Mouse (Mus musculus): ENCODE measurements around the gene Nmrk1. TPM values are rescaled to one million over a fixed set of nuclear protein-coding genes. Genes with fewer than 3 reads are reported as not detected.
A peak's percentile ranks its signal among the peaks of the same experiment; 100 is the strongest.

The Nmrk1 gene
- polyA plus RNA-seq, 1 experiment, result 1.5 TPM

DNA sequence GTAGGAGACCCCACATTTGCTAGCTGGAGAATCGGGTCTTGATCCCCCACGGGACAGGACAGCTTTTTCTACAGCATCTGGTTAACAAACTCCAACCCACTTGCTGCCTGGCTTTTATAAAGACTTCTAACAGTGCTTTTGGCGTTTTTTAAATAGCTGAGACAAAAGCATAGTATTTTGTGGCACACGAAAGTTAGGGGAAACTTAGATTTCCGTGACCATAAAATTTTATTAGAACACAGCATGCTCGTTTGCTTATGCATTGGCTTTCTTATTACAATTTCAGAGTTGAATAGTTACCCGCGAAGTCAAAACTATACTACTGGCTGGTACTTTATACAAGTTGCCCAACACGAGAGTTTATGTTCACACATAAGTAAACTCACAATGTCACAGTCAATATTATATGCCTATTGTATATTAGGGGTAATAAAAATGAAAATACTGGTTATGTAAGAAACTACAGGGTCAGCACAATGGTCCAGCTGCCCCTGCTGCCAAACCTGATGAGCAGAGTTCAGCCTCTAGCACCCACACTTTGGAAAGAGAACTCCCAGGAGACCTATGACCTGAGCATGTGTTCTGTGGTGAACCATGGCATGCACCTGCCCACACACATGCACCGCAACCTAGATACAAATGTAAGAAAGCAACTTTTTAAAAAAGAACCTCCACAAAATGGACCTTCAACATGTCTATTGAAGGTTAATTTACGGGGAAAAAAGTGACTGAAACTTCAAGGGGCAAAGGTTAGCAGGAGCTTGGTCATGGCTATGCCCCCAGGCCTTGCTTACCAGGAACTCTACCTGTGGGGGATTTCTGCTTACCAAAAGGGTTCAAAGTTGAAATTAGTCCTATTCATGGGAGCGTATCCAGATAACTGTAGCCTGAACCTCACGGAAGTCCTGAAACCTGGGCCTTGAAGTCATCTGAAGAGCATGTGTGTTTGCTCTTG lies 758 bp downstream of the Nmrk1 start:
- Histone ChIP-seq H3K4me1 (peaks cover 36% of the 10 kb centered on the region), H3K36me3 (replicated peaks; ENCODE audit: low read length) (peaks cover 8% of the 10 kb centered on the region), H3K27me3 (replicated peaks) (no peaks in the 10 kb centered on the region), H3K9me3 (peaks cover 4% of the 10 kb centered on the region; the same call in 1 of the 2 replicates), H3K4me3 (replicated peaks) (peak overlapping the region; percentile 99)
- TF ChIP-seq FLI1 (IDR thresholded peaks at IDR 0.05; ENCODE audit: low read length) (no peak), GATA1 (IDR thresholded peaks at IDR 0.05; ENCODE audit: borderline replicate concordance, low read length) (no peak)

- Histone ChIP-seq H3K4me1 (peaks cover 27% of the 10 kb centered on the region), H3K27me3 (replicated peaks) (no peaks in the 10 kb centered on the region), H3K36me3 (replicated peaks; ENCODE audit: low read length) (peaks cover 29% of the 10 kb centered on the region), H3K4me3 (replicated peaks) (no peak overlapping the region), H3K9me3 (peaks cover 4% of the 10 kb centered on the region; the same call in 1 of the 2 replicates)
- TF ChIP-seq FLI1 (IDR thresholded peaks at IDR 0.05; ENCODE audit: low read length) (no peak), GATA1 (IDR thresholded peaks at IDR 0.05; ENCODE audit: borderline replicate concordance, low read length) (no peak)
Observed at GRCm38 (mm10) chr19:18637954-18638353, 6.2 kb downstream of the Nmrk1 start.

DNA sequence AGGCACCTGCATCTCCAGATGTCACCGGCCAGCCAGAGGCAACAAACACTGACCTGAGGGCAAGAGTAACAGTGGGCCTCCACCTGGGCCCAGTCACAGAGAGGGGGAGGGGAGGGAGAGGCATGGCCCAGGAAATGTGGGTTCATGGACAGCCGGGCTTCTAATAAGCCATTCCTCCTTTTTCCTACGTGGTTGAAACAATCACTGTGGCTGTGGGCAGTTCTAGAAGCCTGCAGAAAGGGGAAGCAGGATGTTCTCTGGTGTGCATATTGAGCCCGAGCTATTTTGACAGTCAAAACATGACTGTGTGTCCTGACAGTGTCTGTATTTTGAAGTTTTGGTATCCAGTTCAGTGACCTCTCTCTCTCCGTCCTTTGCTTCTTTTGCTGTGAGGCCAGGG lies 7.2 kb downstream of the Nmrk1 start:
- Histone ChIP-seq H3K36me3 (replicated peaks; ENCODE audit: low read length) (peaks cover 38% of the 10 kb centered on the region), H3K9me3 (peaks cover 4% of the 10 kb centered on the region; the same call in 1 of the 2 replicates), H3K4me3 (replicated peaks) (no peak overlapping the region), H3K27me3 (replicated peaks) (no peaks in the 10 kb centered on the region), H3K4me1 (peaks cover 35% of the 10 kb centered on the region)
- TF ChIP-seq GATA1 (IDR thresholded peaks at IDR 0.05; ENCODE audit: borderline replicate concordance, low read length), result no peak
- TF ChIP-seq FLI1 (IDR thresholded peaks at IDR 0.05; ENCODE audit: low read length), result no peak

GRCm38 (mm10) chr19:18639552-18639951 lies 7.8 kb downstream of the Nmrk1 start:
- no peaks in the 10 kb centered on the region for H3K27me3 ChIP-seq (replicated peaks)

GRCm38 (mm10) chr19:18641001-18641400 lies 9.3 kb downstream of the Nmrk1 start:
- Histone ChIP-seq H3K9me3 (no peaks in the 10 kb centered on the region), H3K36me3 (replicated peaks; ENCODE audit: low read length) (peaks cover 54% of the 10 kb centered on the region), H3K4me1 (peaks cover 40% of the 10 kb centered on the region), H3K27me3 (replicated peaks) (no peaks in the 10 kb centered on the region), H3K4me3 (replicated peaks) (no peak overlapping the region)
- TF ChIP-seq GATA1 (IDR thresholded peaks at IDR 0.05; ENCODE audit: borderline replicate concordance, low read length), result no peak
- TF ChIP-seq FLI1 (IDR thresholded peaks at IDR 0.05; ENCODE audit: low read length), result no peak

More at GRCm38 (mm10) chr19:18639552-18639951, 7.8 kb downstream of the Nmrk1 start:
- peaks cover 42% of the 10 kb centered on the region for H3K36me3 ChIP-seq (replicated peaks; ENCODE audit: low read length)
- H3K4me1 ChIP-seq, result peaks cover 38% of the 10 kb centered on the region
- peaks cover 4% of the 10 kb centered on the region; the same call in 1 of the 2 replicates for H3K9me3 ChIP-seq
- TF ChIP-seq GATA1 (IDR thresholded peaks at IDR 0.05; ENCODE audit: borderline replicate concordance, low read length), result no peak
- no peak for TF ChIP-seq FLI1 (IDR thresholded peaks at IDR 0.05; ENCODE audit: low read length)
- no peak overlapping the region for H3K4me3 ChIP-seq (replicated peaks)

DNA sequence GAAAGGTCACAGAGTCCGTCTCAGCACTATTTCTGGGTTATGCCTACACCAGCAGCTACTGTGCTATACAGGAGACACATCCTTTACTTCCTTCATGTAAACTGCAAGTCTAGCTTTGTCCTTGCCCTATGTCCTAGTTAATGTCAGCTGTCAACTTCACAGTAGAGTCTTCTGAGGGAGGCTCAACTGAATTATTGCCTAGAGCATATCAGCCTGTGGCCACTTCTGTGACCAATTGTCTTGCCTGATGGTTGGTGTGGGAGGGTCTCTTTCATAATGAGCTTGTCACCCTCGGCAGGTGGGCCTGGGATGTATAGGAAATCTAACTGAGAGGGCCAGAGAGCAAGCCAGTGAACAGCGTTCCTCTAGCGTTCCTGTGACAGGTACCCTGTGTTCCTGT lies 11.7 kb downstream of the Nmrk1 start:
- TF ChIP-seq FLI1 (IDR thresholded peaks at IDR 0.05; ENCODE audit: low read length) (no peak), GATA1 (IDR thresholded peaks at IDR 0.05; ENCODE audit: borderline replicate concordance, low read length) (no peak)
- H3K36me3 ChIP-seq (replicated peaks; ENCODE audit: low read length), result peaks cover 48% of the 10 kb centered on the region
- peaks cover 63% of the 10 kb centered on the region for H3K4me1 ChIP-seq

GRCm38 (mm10) chr19:18644084-18644483 lies 12.3 kb downstream of the Nmrk1 start:
- Histone ChIP-seq H3K4me1 (peaks cover 60% of the 10 kb centered on the region), H3K36me3 (replicated peaks; ENCODE audit: low read length) (peaks cover 48% of the 10 kb centered on the region), H3K27me3 (replicated peaks) (no peaks in the 10 kb centered on the region), H3K9me3 (no peaks in the 10 kb centered on the region), H3K4me3 (replicated peaks) (no peak overlapping the region)
- no peak for TF ChIP-seq FLI1 (IDR thresholded peaks at IDR 0.05; ENCODE audit: low read length)
- no peak for TF ChIP-seq GATA1 (IDR thresholded peaks at IDR 0.05; ENCODE audit: borderline replicate concordance, low read length)

More for the DNA sequence above, 11.7 kb downstream of the Nmrk1 start:
- no peaks in the 10 kb centered on the region for H3K27me3 ChIP-seq (replicated peaks)
- no peaks in the 10 kb centered on the region for H3K9me3 ChIP-seq
- H3K4me3 ChIP-seq (replicated peaks), result no peak overlapping the region

- peak overlapping the region; percentile 68 for H3K4me3 ChIP-seq (replicated peaks)
- H3K36me3 ChIP-seq (replicated peaks; ENCODE audit: low read length), result peaks cover 50% of the 10 kb centered on the region
- H3K4me1 ChIP-seq, result peaks cover 65% of the 10 kb centered on the region
- H3K27me3 ChIP-seq (replicated peaks), result no peaks in the 10 kb centered on the region
- no peak for TF ChIP-seq GATA1 (IDR thresholded peaks at IDR 0.05; ENCODE audit: borderline replicate concordance, low read length)
- no peak for TF ChIP-seq FLI1 (IDR thresholded peaks at IDR 0.05; ENCODE audit: low read length)
- no peaks in the 10 kb centered on the region for H3K9me3 ChIP-seq
Observed at GRCm38 (mm10) chr19:18646397-18646796, 14.6 kb downstream of the Nmrk1 start.

GRCm38 (mm10) chr19:18646853-18647420 lies 15.2 kb downstream of the Nmrk1 start:
- no peaks in the 10 kb centered on the region for H3K27me3 ChIP-seq (replicated peaks)
- peaks cover 62% of the 10 kb centered on the region for H3K4me1 ChIP-seq
- H3K36me3 ChIP-seq (replicated peaks; ENCODE audit: low read length), result peaks cover 46% of the 10 kb centered on the region
- no peak; the same call in 2 of the 3 replicates for TF ChIP-seq GATA1 (IDR thresholded peaks at IDR 0.05; ENCODE audit: borderline replicate concordance, low read length)
- no peak for TF ChIP-seq FLI1 (IDR thresholded peaks at IDR 0.05; ENCODE audit: low read length)
- H3K9me3 ChIP-seq, result no peaks in the 10 kb centered on the region
- peak overlapping the region; percentile 68 for H3K4me3 ChIP-seq (replicated peaks)
